Mouse (Mus musculus) lung, postnatal 10 days (tissue): Measurements from ENCODE around the gene Klf16.
"Not testable (repeated sequence)": the region's sequence is repeated elsewhere in the genome, so short reads cannot be mapped to it uniquely, and the experiment has no call there.

Source experiments
- DNase-seq: peaks from one replicate; pipeline ENCODE4 v3.0.0; 2021

Gene Klf16

GRCm38 (mm10) chr10:80605721-80606120 lies 28.6 kb upstream of the Klf16 start, which contains the start of gene Gm49322:
Gene Gm49322 (plus strand): TSS chr10:80606021.
- not testable (repeated sequence) for DNase-seq

- no peak for DNase-seq
Measured at GRCm38 (mm10) chr10:80604988-80605387, 27.9 kb upstream of the Klf16 start.

- no peak for DNase-seq
Measured at GRCm38 (mm10) chr10:80604001-80604509, 26.9 kb upstream of the Klf16 start.

GRCm38 (mm10) chr10:80603364-80603763 lies 26.2 kb upstream of the Klf16 start:
- DNase-seq = no peak

- peak; percentile 97 for DNase-seq
Measured at GRCm38 (mm10) chr10:80602698-80603325, 25.7 kb upstream of the Klf16 start, which contains the start of the genes Scamp4 and Adat3. Gene Scamp4 (plus strand): TSS chr10:80602872. Gene Adat3 (plus strand): TSS chr10:80602880.

GRCm38 (mm10) chr10:80596318-80596717 lies 19.2 kb upstream of the Klf16 start:
- DNase-seq = no peak

- peak; percentile 99 for DNase-seq
Measured at GRCm38 (mm10) chr10:80589879-80590854, 13.0 kb upstream of the Klf16 start, which contains the start of gene Abhd17a. Gene Abhd17a (minus strand): TSS chr10:80590341.

GRCm38 (mm10) chr10:80589127-80589878 lies 12.2 kb upstream of the Klf16 start:
- no peak for DNase-seq

GRCm38 (mm10) chr10:80587305-80587657 lies 10.2 kb upstream of the Klf16 start:
- peak; percentile 73 for DNase-seq

GRCm38 (mm10) chr10:80586407-80587304 lies 9.5 kb upstream of the Klf16 start:
- no peak for DNase-seq

GRCm38 (mm10) chr10:80585581-80585980 lies 8.5 kb upstream of the Klf16 start:
- no peak for DNase-seq

GRCm38 (mm10) chr10:80584642-80585552 lies 7.8 kb upstream of the Klf16 start:
- no peak for DNase-seq

GRCm38 (mm10) chr10:80584045-80584488 lies 6.9 kb upstream of the Klf16 start:
- no peak for DNase-seq

GRCm38 (mm10) chr10:80583047-80583446 lies 5.9 kb upstream of the Klf16 start:
- DNase-seq = no peak

- peak; percentile 80 for DNase-seq
Measured at GRCm38 (mm10) chr10:80578911-80579310, 1.8 kb upstream of the Klf16 start.

GRCm38 (mm10) chr10:80578131-80578750 lies 1.1 kb upstream of the Klf16 start:
- DNase-seq = peak; percentile 93

GRCm38 (mm10) chr10:80576351-80577194 lies 548 bp downstream of the Klf16 start:
- peak; percentile 70 for DNase-seq

- no peak for DNase-seq
Measured at GRCm38 (mm10) chr10:80575925-80576324, 1.2 kb downstream of the Klf16 start.

- no peak for DNase-seq
Measured at GRCm38 (mm10) chr10:80574896-80575295, 2.2 kb downstream of the Klf16 start.
